Mouse (Mus musculus) embryonic facial prominence, embryonic 11.5 days (tissue): ENCODE data around the gene Ubqln4. TPM values are rescaled to one million over a fixed set of nuclear protein-coding genes. Genes with fewer than 3 reads are reported as not detected.

Experiments
- ATAC-seq: fragments of 200-750 bp; cut with Nextera tagmentation; replicated peaks from 2 replicates; pipeline ENCODE4 v1.8.0; 2017; ENCODE audit warnings: low read depth; ENCODE audit not compliant: insufficient number of reproducible peaks, low FRiP score, low TSS enrichment
- DNase-seq: peaks from one replicate; pipeline ENCODE4 v3.0.0-alpha.2; 2015; ENCODE audit warnings: low spot score
- H3K27ac ChIP-seq: fragments of 300-500 bp; sonication (generic); replicated peaks from 2 replicates; pipeline ENCODE4 v1.5.1; 2014; ENCODE audit warnings: mild to moderate bottlenecking, low read depth, low read length, control low read depth
- H3K27me3 ChIP-seq: fragments of 300-500 bp; sonication (generic); 2 replicates; pipeline ENCODE4 v1.6.1; 2014; ENCODE audit warnings: mild to moderate bottlenecking, low read length, moderate library complexity, mixed read lengths; ENCODE audit not compliant: control insufficient read depth, insufficient read depth
- H3K36me3 ChIP-seq: fragments of 300-500 bp; sonication (generic); replicated peaks from 2 replicates; pipeline ENCODE4 v1.6.1; 2014; ENCODE audit warnings: low read depth, mild to moderate bottlenecking, low read length, moderate library complexity, mixed read lengths; ENCODE audit not compliant: control insufficient read depth, insufficient read depth
- H3K4me1 ChIP-seq: fragments of 300-500 bp; sonication (generic); 2 replicates; pipeline ENCODE4 v1.6.1; 2014; ENCODE audit warnings: low read length, mixed read lengths; ENCODE audit not compliant: control insufficient read depth, insufficient read depth
- H3K4me2 ChIP-seq: fragments of 300-500 bp; sonication (generic); 2 replicates; pipeline ENCODE4 v1.6.1; 2014; ENCODE audit warnings: low read depth, mild to moderate bottlenecking, control low read depth, low read length, moderate library complexity
- H3K4me3 ChIP-seq: fragments of 300-500 bp; sonication (generic); 2 replicates; pipeline ENCODE4 v1.5.1; 2014; ENCODE audit warnings: low read depth, low read length, control low read depth
- H3K9ac ChIP-seq: fragments of 300-500 bp; sonication (generic); replicated peaks from 2 replicates; pipeline ENCODE4 v1.6.1; 2014; ENCODE audit warnings: mild to moderate bottlenecking, control low read depth, low read length
- H3K9me3 ChIP-seq: fragments of 300-500 bp; sonication (generic); replicated peaks from 2 replicates; pipeline ENCODE4 v1.6.1; 2016; ENCODE audit warnings: mild to moderate bottlenecking, low read length, inconsistent platforms, mixed read lengths; ENCODE audit not compliant: control insufficient read depth
- WGBS: fragments of 180-500 bp; shearing (Covaris S2); extraction: QIAGEN DNeasy Blood & Tissue Kit; methylation state at CpG from one replicate; pipeline ENCODE4 v1.1.7; 2014; 5-methylcytosine and 5-hydroxymethylcytosine counted together
- polyA plus RNA-seq: library from polyadenylated mRNA; unstranded; fragments of >200 nt; fragmentation: Nextera tagmentation; extraction: Ambion mirVana; gene quantifications from 2 replicates; pipeline ENCODE4 v1.2.1, GENCODE M21; 2014

The Ubqln4 gene
- polyA plus RNA-seq, 1 experiment from 2014 or later, result 62.1 TPM

DNA sequence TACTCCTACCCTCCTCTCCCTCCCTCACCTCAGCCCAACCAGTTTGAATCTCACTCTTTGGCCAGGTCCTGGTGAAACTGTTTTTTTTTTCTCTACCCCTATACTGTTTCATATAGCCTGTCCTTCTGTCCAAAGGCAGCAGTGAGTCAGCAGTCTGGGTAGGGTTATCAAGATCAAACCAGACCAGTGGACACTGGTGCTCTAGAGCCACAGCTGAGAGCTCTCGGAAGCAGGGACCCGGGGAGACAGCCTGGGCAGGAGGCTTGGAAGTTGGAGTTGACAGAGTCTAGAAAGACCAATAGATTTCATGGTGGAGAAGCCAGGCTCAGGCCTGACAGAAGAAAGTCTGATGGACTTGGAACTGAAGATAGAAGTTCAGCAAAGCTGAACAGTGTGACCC, 15.1 kb downstream of the Ubqln4 start:
- Histone ChIP-seq H3K27ac (no peak overlapping the region), H3K4me2 (no peak overlapping the region), H3K4me1 (no peaks in the 10 kb centered on the region), H3K9me3 (no peaks in the 10 kb centered on the region), H3K36me3 (peaks cover 34% of the 10 kb centered on the region), H3K27me3 (no peaks in the 10 kb centered on the region), H3K9ac (no peak overlapping the region), H3K4me3 (no peak overlapping the region)
- ATAC-seq, result no peak
- no peak for DNase-seq
- 92% methylated on average over 2 of the region's 2 CpGs for WGBS

DNA sequence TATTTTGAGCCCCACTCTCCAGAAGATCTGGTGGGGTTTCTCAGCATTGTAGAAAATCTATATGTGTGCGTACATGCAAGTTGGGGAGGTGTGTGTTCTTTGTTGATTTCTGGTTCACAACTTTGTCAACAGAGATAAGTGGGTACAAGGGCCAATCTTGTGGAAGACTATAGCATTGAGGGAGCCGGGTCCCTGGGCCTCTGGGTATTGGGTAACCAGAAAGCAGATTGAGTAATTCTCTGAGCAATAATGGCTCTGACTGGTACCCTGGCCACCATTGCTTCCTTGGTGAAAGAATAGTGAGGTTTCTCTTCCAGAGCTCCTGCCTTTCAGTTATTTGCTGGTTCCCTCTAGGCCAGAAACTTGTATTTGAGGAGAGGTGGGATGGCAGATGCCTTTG, 15.5 kb downstream of the Ubqln4 start:
- H3K36me3 ChIP-seq, result peaks cover 32% of the 10 kb centered on the region
- DNase-seq, result no peak

DNA sequence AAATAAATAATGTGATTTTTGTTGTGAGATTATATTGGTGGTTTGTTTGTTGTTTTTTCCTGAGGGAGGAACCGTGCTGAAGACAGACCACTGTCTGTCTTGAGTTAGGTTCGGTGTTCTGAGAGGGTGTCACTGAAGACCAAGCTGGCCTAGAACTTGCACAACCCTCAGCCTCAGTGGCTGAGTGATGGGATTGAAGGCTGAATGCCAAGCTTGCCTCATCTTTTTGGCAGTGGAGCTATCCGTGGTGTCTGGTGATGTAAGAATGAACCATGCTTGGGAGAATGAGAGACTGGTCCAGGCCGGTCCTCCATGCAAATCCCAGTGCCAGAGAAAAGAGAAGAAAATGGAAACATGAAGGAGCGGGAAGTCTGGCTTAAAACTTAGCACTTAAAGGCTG, 16.1 kb downstream of the Ubqln4 start:
- H3K9ac ChIP-seq, result no peak overlapping the region
- no peak overlapping the region for H3K27ac ChIP-seq
- H3K27me3 ChIP-seq, result no peaks in the 10 kb centered on the region
- DNase-seq, result no peak
- H3K4me3 ChIP-seq, result no peak overlapping the region
- no peaks in the 10 kb centered on the region for H3K4me1 ChIP-seq
- H3K36me3 ChIP-seq, result peaks cover 28% of the 10 kb centered on the region
- no peak overlapping the region for H3K4me2 ChIP-seq
- ATAC-seq, result no peak
- no peaks in the 10 kb centered on the region for H3K9me3 ChIP-seq
- whole genome bisulfite sequencing, result 94% methylated on average over 5 of the region's 5 CpGs

More for the DNA sequence above, 15.5 kb downstream of the Ubqln4 start:
- Histone ChIP-seq H3K4me1 (no peaks in the 10 kb centered on the region), H3K4me2 (no peak overlapping the region), H3K4me3 (no peak overlapping the region), H3K27me3 (no peaks in the 10 kb centered on the region), H3K9ac (no peak overlapping the region), H3K27ac (no peak overlapping the region), H3K9me3 (no peaks in the 10 kb centered on the region)
- WGBS, result 95% methylated on average over 2 of the region's 2 CpGs
- no peak for ATAC-seq

DNA sequence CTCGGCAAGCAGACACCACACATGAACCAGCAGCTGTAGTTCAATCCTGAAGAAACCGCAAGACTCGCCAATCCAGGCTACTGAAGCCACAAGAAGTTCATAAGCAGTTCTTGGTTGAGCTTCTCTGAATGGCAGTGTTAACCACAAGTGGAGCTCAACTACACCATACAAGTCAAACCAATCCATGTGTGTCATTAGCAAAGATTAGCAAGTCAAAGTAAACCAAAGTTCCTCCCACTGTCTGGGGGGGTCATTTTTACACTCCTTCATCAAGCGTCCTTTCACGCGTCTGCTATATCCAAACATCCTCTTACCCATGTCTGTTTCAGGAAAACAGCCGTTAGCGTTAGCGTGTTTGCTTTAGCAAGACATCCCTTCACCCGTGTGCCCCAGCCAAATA, 16.8 kb downstream of the Ubqln4 start:
- Histone ChIP-seq H3K4me2 (no peak overlapping the region), H3K9ac (no peak overlapping the region), H3K4me1 (no peaks in the 10 kb centered on the region), H3K27ac (no peak overlapping the region), H3K27me3 (no peaks in the 10 kb centered on the region), H3K36me3 (peaks cover 23% of the 10 kb centered on the region), H3K4me3 (no peak overlapping the region), H3K9me3 (no peaks in the 10 kb centered on the region)
- WGBS, result 96% methylated on average over 10 of the region's 10 CpGs
- DNase-seq (no peak), ATAC-seq (no peak)

DNA sequence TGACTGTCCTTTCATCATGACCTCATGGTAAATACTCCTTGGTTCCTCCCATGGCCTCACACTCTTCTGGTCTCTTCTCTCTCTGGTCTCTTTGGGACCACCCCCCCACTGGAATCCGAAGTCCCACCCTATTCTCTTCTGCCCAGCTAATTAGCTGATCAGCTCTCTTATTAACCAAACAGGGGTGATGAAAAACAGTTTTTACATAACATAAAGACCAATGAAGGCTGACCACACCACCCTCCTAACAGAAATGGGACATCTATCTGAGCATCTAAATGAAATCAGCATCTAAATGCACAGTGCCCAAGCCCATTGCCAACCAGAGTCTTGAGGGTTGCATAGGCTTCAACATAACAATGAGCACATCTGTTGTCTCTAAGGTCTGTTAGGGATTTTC, 18.3 kb downstream of the Ubqln4 start:
- DNase-seq, result no peak
- no peak for ATAC-seq

DNA sequence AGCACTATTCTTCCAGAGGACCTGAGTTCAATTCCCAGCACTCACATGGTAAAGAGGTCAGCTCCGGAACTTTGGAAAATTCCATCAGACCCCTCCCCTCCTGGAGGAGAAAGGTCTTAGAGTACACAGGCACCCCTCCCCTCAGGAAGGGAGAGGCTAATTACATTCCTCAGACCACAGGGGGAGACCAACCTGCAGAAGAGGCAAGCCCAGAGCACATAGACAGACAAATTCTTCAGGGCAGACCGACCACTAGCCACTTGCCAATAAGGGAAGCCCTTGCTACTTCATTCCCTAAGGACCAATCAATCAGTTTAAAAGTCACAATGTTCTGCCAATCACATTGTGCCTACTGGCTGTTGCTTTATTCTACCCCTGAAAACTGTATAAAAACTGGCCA, 19.3 kb downstream of the Ubqln4 start:
- H3K36me3 ChIP-seq, result peaks cover 4% of the 10 kb centered on the region; the same call in 1 of the 2 replicates
- ATAC-seq (no peak), DNase-seq (no peak)
- H3K4me1 ChIP-seq, result no peaks in the 10 kb centered on the region
- H3K27ac ChIP-seq, result no peak overlapping the region
- no peak overlapping the region for H3K9ac ChIP-seq
- H3K4me3 ChIP-seq, result no peak overlapping the region
- H3K27me3 ChIP-seq, result no peaks in the 10 kb centered on the region
- WGBS, result 78% methylated on average over 2 of the region's 2 CpGs
- no peaks in the 10 kb centered on the region for H3K9me3 ChIP-seq
- no peak overlapping the region for H3K4me2 ChIP-seq

More for the DNA sequence above, 18.3 kb downstream of the Ubqln4 start:
- 74% methylated on average over 1 of the region's 1 CpGs for WGBS
- H3K4me2 ChIP-seq, result no peak overlapping the region
- H3K27me3 ChIP-seq, result no peaks in the 10 kb centered on the region
- H3K9me3 ChIP-seq, result no peaks in the 10 kb centered on the region
- no peak overlapping the region for H3K4me3 ChIP-seq
- H3K4me1 ChIP-seq, result no peaks in the 10 kb centered on the region
- peaks cover 9% of the 10 kb centered on the region for H3K36me3 ChIP-seq
- no peak overlapping the region for H3K9ac ChIP-seq
- H3K27ac ChIP-seq, result no peak overlapping the region

DNA sequence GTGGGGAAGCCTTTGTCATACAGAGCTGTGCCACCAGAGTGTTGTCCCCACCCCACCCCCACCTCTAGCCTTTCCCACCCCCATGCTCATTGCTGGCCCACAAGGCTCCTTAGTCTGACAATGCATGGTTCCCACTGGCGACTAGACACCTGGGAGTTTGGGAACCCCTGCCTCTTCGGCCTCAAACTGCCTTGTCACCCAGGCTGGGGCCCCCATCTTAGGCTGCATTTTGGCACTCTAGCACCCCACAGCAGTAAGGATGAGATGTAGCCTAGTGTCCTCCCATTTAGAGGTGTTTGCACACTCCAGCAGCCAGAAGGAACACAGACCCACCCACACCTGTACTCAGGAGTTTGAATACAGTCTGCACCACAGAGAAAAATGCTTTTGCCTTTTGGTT, 20.3 kb downstream of the Ubqln4 start:
- 86% methylated on average over 2 of the region's 2 CpGs for WGBS
- Histone ChIP-seq H3K4me2 (no peak overlapping the region), H3K27me3 (no peaks in the 10 kb centered on the region), H3K4me1 (no peaks in the 10 kb centered on the region), H3K4me3 (no peak overlapping the region), H3K9me3 (no peaks in the 10 kb centered on the region), H3K9ac (no peak overlapping the region), H3K36me3 (no peaks in the 10 kb centered on the region), H3K27ac (no peak overlapping the region)
- DNase-seq (no peak), ATAC-seq (no peak)

DNA sequence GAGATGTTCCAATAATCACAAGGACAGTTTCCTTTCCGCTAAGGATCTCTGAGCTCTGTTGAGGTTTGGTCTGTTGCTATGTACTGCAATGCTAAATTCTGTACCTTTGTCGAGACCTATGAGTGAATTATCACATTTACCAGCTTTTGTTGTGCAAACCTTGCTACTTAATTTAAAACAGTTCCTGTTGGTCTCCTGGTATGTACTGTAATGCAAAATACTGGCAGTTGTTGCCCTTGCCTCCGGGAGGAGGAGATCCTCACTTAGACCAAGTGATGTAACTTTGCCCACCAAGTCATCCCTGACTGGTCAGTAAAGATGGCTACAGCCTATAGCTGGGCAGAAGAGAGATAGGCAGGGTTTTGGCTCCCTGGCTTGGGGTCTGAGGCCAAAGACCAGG, 22.0 kb downstream of the Ubqln4 start, which contains the start of gene Ssr2:
Ssr2 (plus strand) TSS at position 337 of the 400 bp plus-strand sequence.
- no peaks in the 10 kb centered on the region for H3K9me3 ChIP-seq
- H3K4me3 ChIP-seq, result no peak within 1 kb of the TSS
- H3K27me3 ChIP-seq, result no peaks in the 10 kb centered on the region
- no peaks in the 10 kb centered on the region for H3K4me1 ChIP-seq
- DNase-seq (no peak), ATAC-seq (no peak)
- no peaks in the 10 kb centered on the region for H3K36me3 ChIP-seq
- no peak within 1 kb of the TSS for H3K27ac ChIP-seq
- H3K9ac ChIP-seq, result no peak within 1 kb of the TSS
- H3K4me2 ChIP-seq, result no peak within 1 kb of the TSS
- 89% methylated on average over 3 of the region's 3 CpGs for WGBS
